Mouse (Mus musculus) midbrain, embryonic 14.5 days (tissue): ENCODE measurements around the gene Erf. TPM values are rescaled to one million over a fixed set of nuclear protein-coding genes. Genes with fewer than 3 reads are reported as not detected.

Experiments
- ATAC-seq: fragments of 200-750 bp; cut with Nextera tagmentation; 2 replicates; pipeline ENCODE4 v1.8.0; 2017; ENCODE audit warnings: moderate number of reproducible peaks, moderate library complexity; ENCODE audit not compliant: low FRiP score, low TSS enrichment
- DNase-seq: peaks from one replicate; pipeline ENCODE4 v3.0.0-alpha.2; 2015
- H3K27ac ChIP-seq: fragments of 300-500 bp; sonication (generic); replicated peaks from 2 replicates; pipeline ENCODE4 v1.5.1; 2014; ENCODE audit warnings: mild to moderate bottlenecking, low read depth, low read length, moderate library complexity
- H3K27me3 ChIP-seq: fragments of 300-500 bp; sonication (generic); 2 replicates; pipeline ENCODE4 v1.6.1; 2014; ENCODE audit warnings: low read length, control low read depth, mixed read lengths; ENCODE audit not compliant: control insufficient read depth, insufficient read depth
- H3K36me3 ChIP-seq: fragments of 300-500 bp; sonication (generic); 2 replicates; pipeline ENCODE4 v1.6.1; 2014; ENCODE audit warnings: low read length, control low read depth; ENCODE audit not compliant: control insufficient read depth, insufficient read depth
- H3K4me1 ChIP-seq: fragments of 300-500 bp; sonication (generic); 2 replicates; pipeline ENCODE4 v1.6.1; 2014; ENCODE audit warnings: mild to moderate bottlenecking, antibody characterized with exemption, low read length, control low read depth; ENCODE audit not compliant: control insufficient read depth, insufficient read depth
- H3K4me2 ChIP-seq: fragments of 300-500 bp; sonication (generic); 2 replicates; pipeline ENCODE4 v1.6.1; 2014; ENCODE audit warnings: mild to moderate bottlenecking, low read length, moderate library complexity
- H3K4me3 ChIP-seq: fragments of 300-500 bp; sonication (generic); replicated peaks from 2 replicates; pipeline ENCODE4 v1.5.1; 2014; ENCODE audit warnings: low read depth, low read length
- H3K9ac ChIP-seq: fragments of 300-500 bp; sonication (generic); replicated peaks from 2 replicates; pipeline ENCODE4 v1.6.1; 2014; ENCODE audit warnings: mild to moderate bottlenecking, low read length, moderate library complexity
- H3K9me3 ChIP-seq: fragments of 300-500 bp; sonication (generic); 2 replicates; pipeline ENCODE4 v1.6.1; 2016; ENCODE audit warnings: low read length, control low read depth, mixed read lengths; ENCODE audit not compliant: control insufficient read depth
- WGBS: fragments of 180-500 bp; shearing (Covaris S2); extraction: QIAGEN DNeasy Blood & Tissue Kit; methylation state at CpG from one replicate; pipeline ENCODE4 v1.1.7; 2014; 5-methylcytosine and 5-hydroxymethylcytosine counted together
- polyA plus RNA-seq: library from polyadenylated mRNA; unstranded; fragments of >200 nt; fragmentation: Nextera tagmentation; extraction: Ambion mirVana; gene quantifications from 2 replicates; pipeline ENCODE4 v1.2.1, GENCODE M21; 2014

The Erf gene
- polyA plus RNA-seq, 1 experiment from 2014 or later, result 4.8 TPM

GRCm38 (mm10) chr7:25277405-25277804, 26.8 kb upstream of the Erf start:
- H3K27ac ChIP-seq, result peak overlapping the region; percentile 99; the same call in 1 of the 2 replicates
- H3K4me3 ChIP-seq, result no peak overlapping the region
- peaks cover 19% of the 10 kb centered on the region for H3K36me3 ChIP-seq
- peak overlapping the region; percentile 83 for H3K4me2 ChIP-seq
- ATAC-seq, result no peak
- H3K27me3 ChIP-seq, result no peaks in the 10 kb centered on the region
- H3K4me1 ChIP-seq, result peaks cover 41% of the 10 kb centered on the region
- WGBS, result 91% methylated on average over 4 of the region's 4 CpGs
- no peak for DNase-seq
- H3K9ac ChIP-seq, result peak overlapping the region; percentile 3; the same call in 1 of the 2 replicates
- no peaks in the 10 kb centered on the region for H3K9me3 ChIP-seq

GRCm38 (mm10) chr7:25275555-25276298, 25.2 kb upstream of the Erf start:
- H3K36me3 ChIP-seq, result peaks cover 32% of the 10 kb centered on the region
- no peak for ATAC-seq
- H3K9me3 ChIP-seq, result no peaks in the 10 kb centered on the region
- peaks cover 32% of the 10 kb centered on the region for H3K4me1 ChIP-seq
- no peak for DNase-seq
- no peak overlapping the region for H3K4me2 ChIP-seq
- H3K27ac ChIP-seq, result no peak overlapping the region
- H3K4me3 ChIP-seq, result no peak overlapping the region
- 67% methylated on average over 9 of the region's 9 CpGs for WGBS
- peak overlapping the region; percentile 29; the same call in 1 of the 2 replicates for H3K9ac ChIP-seq
- no peaks in the 10 kb centered on the region for H3K27me3 ChIP-seq

GRCm38 (mm10) chr7:25274996-25275395, 24.4 kb upstream of the Erf start:
- H3K36me3 ChIP-seq, result peaks cover 32% of the 10 kb centered on the region
- no peak for ATAC-seq
- no peaks in the 10 kb centered on the region for H3K27me3 ChIP-seq
- H3K9me3 ChIP-seq, result no peaks in the 10 kb centered on the region
- no peak overlapping the region for H3K27ac ChIP-seq
- no peak overlapping the region for H3K4me3 ChIP-seq
- peak overlapping the region; percentile 29; the same call in 1 of the 2 replicates for H3K9ac ChIP-seq
- 93% methylated on average over 3 of the region's 3 CpGs for WGBS
- H3K4me2 ChIP-seq, result no peak overlapping the region
- H3K4me1 ChIP-seq, result peaks cover 27% of the 10 kb centered on the region
- no peak for DNase-seq

GRCm38 (mm10) chr7:25274571-25274970, 24.0 kb upstream of the Erf start:
- no peaks in the 10 kb centered on the region for H3K27me3 ChIP-seq
- WGBS, result 81% methylated on average over 5 of the region's 5 CpGs
- no peak overlapping the region for H3K4me3 ChIP-seq
- H3K4me2 ChIP-seq, result no peak overlapping the region
- H3K27ac ChIP-seq, result no peak overlapping the region
- H3K9ac ChIP-seq, result no peak overlapping the region
- no peaks in the 10 kb centered on the region for H3K9me3 ChIP-seq
- peaks cover 27% of the 10 kb centered on the region for H3K4me1 ChIP-seq
- DNase-seq, result no peak
- H3K36me3 ChIP-seq, result peaks cover 32% of the 10 kb centered on the region
- ATAC-seq, result no peak

GRCm38 (mm10) chr7:25273259-25274241, 23.0 kb upstream of the Erf start:
- 92% methylated on average over 22 of the region's 22 CpGs for WGBS
- DNase-seq, result no peak
- H3K4me1 ChIP-seq, result peaks cover 34% of the 10 kb centered on the region

GRCm38 (mm10) chr7:25272445-25273258, 22.1 kb upstream of the Erf start:
- WGBS, result 89% methylated on average over 38 of the region's 38 CpGs
- no peak for DNase-seq
- Histone ChIP-seq H3K27ac (no peak overlapping the region), H3K9me3 (no peaks in the 10 kb centered on the region), H3K4me2 (no peak overlapping the region), H3K27me3 (no peaks in the 10 kb centered on the region), H3K4me3 (no peak overlapping the region), H3K4me1 (peaks cover 30% of the 10 kb centered on the region), H3K9ac (no peak overlapping the region; the same call in 1 of the 2 replicates), H3K36me3 (peaks cover 32% of the 10 kb centered on the region)
- no peak for ATAC-seq

More at GRCm38 (mm10) chr7:25273259-25274241, 23.0 kb upstream of the Erf start:
- no peaks in the 10 kb centered on the region for H3K9me3 ChIP-seq
- H3K4me2 ChIP-seq, result no peak overlapping the region
- H3K36me3 ChIP-seq, result peaks cover 32% of the 10 kb centered on the region
- no peak overlapping the region for H3K27ac ChIP-seq
- peak overlapping the region; percentile 7; the same call in 1 of the 2 replicates for H3K9ac ChIP-seq
- ATAC-seq, result no peak
- H3K4me3 ChIP-seq, result no peak overlapping the region
- no peaks in the 10 kb centered on the region for H3K27me3 ChIP-seq

GRCm38 (mm10) chr7:25271651-25272444, 21.3 kb upstream of the Erf start:
- no peak overlapping the region for H3K27ac ChIP-seq
- WGBS, result 90% methylated on average over 29 of the region's 30 CpGs
- H3K4me3 ChIP-seq, result no peak overlapping the region
- ATAC-seq (no peak), DNase-seq (no peak)
- H3K4me1 ChIP-seq, result peaks cover 29% of the 10 kb centered on the region
- no peaks in the 10 kb centered on the region for H3K9me3 ChIP-seq
- no peaks in the 10 kb centered on the region for H3K27me3 ChIP-seq
- H3K4me2 ChIP-seq, result no peak overlapping the region
- peaks cover 32% of the 10 kb centered on the region for H3K36me3 ChIP-seq
- H3K9ac ChIP-seq, result no peak overlapping the region
